Mouse (Mus musculus): ENCODE data around the gene Lrpprc. TPM values are rescaled to one million over a fixed set of nuclear protein-coding genes. Genes with fewer than 3 reads are reported as not detected.

Lrpprc gene
- polyA plus RNA-seq, 1 experiment from 2014 or later, result 46.1 TPM

- peaks cover 5% of the 10 kb centered on the region; the same call in 1 of the 2 replicates for H3K4me1 ChIP-seq (ENCODE audit: control insufficient read depth, insufficient read depth, low read length)
- no peaks in the 10 kb centered on the region for H3K27me3 ChIP-seq (ENCODE audit: control insufficient read depth, insufficient read depth, low read length)
- no peak overlapping the region for H3K9ac ChIP-seq (ENCODE audit: low read length)
- no peak overlapping the region for H3K27ac ChIP-seq (ENCODE audit: low read length)
- H3K4me2 ChIP-seq (ENCODE audit: low read depth, low read length), result no peak overlapping the region
- WGBS, result 54% methylated on average over 5 of the region's 5 CpGs
- no peaks in the 10 kb centered on the region for H3K9me3 ChIP-seq (replicated peaks; ENCODE audit: control insufficient read depth, low read length)
- no peak for ATAC-seq (ENCODE audit: insufficient read depth, low FRiP score)
- no peaks in the 10 kb centered on the region for H3K36me3 ChIP-seq (ENCODE audit: control insufficient read depth, insufficient read depth, low read length)
- no peak overlapping the region for H3K4me3 ChIP-seq (replicated peaks; ENCODE audit: low read length)
Observed at GRCm38 (mm10) chr17:84690111-84690510, 100.5 kb downstream of the Lrpprc start.

GRCm38 (mm10) chr17:84689316-84689715, 101.3 kb downstream of the Lrpprc start:
- no peak for ATAC-seq (ENCODE audit: insufficient read depth, low FRiP score)
- H3K4me2 ChIP-seq (ENCODE audit: low read depth, low read length), result no peak overlapping the region
- H3K4me3 ChIP-seq (replicated peaks; ENCODE audit: low read length), result no peak overlapping the region
- peaks cover 5% of the 10 kb centered on the region; the same call in 1 of the 2 replicates for H3K4me1 ChIP-seq (ENCODE audit: control insufficient read depth, insufficient read depth, low read length)
- H3K36me3 ChIP-seq (ENCODE audit: control insufficient read depth, insufficient read depth, low read length), result no peaks in the 10 kb centered on the region
- WGBS, result 54% methylated on average over 5 of the region's 5 CpGs
- no peak overlapping the region for H3K9ac ChIP-seq (ENCODE audit: low read length)
- H3K27me3 ChIP-seq (ENCODE audit: control insufficient read depth, insufficient read depth, low read length), result no peaks in the 10 kb centered on the region
- no peak overlapping the region for H3K27ac ChIP-seq (ENCODE audit: low read length)
- no peaks in the 10 kb centered on the region for H3K9me3 ChIP-seq (replicated peaks; ENCODE audit: control insufficient read depth, low read length)

- peaks cover 5% of the 10 kb centered on the region; the same call in 1 of the 2 replicates for H3K4me1 ChIP-seq (ENCODE audit: control insufficient read depth, insufficient read depth, low read length)
- H3K27me3 ChIP-seq (ENCODE audit: control insufficient read depth, insufficient read depth, low read length), result no peaks in the 10 kb centered on the region
- 82% methylated on average over 11 of the region's 11 CpGs for WGBS
Observed at GRCm38 (mm10) chr17:84688834-84689233, 101.8 kb downstream of the Lrpprc start.

GRCm38 (mm10) chr17:84687994-84688393, 102.6 kb downstream of the Lrpprc start:
- no peak overlapping the region for H3K27ac ChIP-seq (ENCODE audit: low read length)
- no peak overlapping the region for H3K9ac ChIP-seq (ENCODE audit: low read length)
- no peak for ATAC-seq (ENCODE audit: insufficient read depth, low FRiP score)
- H3K27me3 ChIP-seq (ENCODE audit: control insufficient read depth, insufficient read depth, low read length), result no peaks in the 10 kb centered on the region
- H3K36me3 ChIP-seq (ENCODE audit: control insufficient read depth, insufficient read depth, low read length), result no peaks in the 10 kb centered on the region
- H3K4me1 ChIP-seq (ENCODE audit: control insufficient read depth, insufficient read depth, low read length), result peaks cover 5% of the 10 kb centered on the region; the same call in 1 of the 2 replicates
- WGBS, result 37% methylated on average over 5 of the region's 5 CpGs
- H3K9me3 ChIP-seq (replicated peaks; ENCODE audit: control insufficient read depth, low read length), result no peaks in the 10 kb centered on the region
- H3K4me3 ChIP-seq (replicated peaks; ENCODE audit: low read length), result no peak overlapping the region
- H3K4me2 ChIP-seq (ENCODE audit: low read depth, low read length), result no peak overlapping the region

More at GRCm38 (mm10) chr17:84688834-84689233, 101.8 kb downstream of the Lrpprc start:
- Histone ChIP-seq H3K9ac (ENCODE audit: low read length) (no peak overlapping the region), H3K4me2 (ENCODE audit: low read depth, low read length) (no peak overlapping the region), H3K27ac (ENCODE audit: low read length) (no peak overlapping the region), H3K9me3 (replicated peaks; ENCODE audit: control insufficient read depth, low read length) (no peaks in the 10 kb centered on the region), H3K36me3 (ENCODE audit: control insufficient read depth, insufficient read depth, low read length) (no peaks in the 10 kb centered on the region), H3K4me3 (replicated peaks; ENCODE audit: low read length) (no peak overlapping the region)
- no peak for ATAC-seq (ENCODE audit: insufficient read depth, low FRiP score)

GRCm38 (mm10) chr17:84685286-84685685, 105.3 kb downstream of the Lrpprc start:
- no peak for ATAC-seq (ENCODE audit: insufficient read depth, low FRiP score)
- H3K4me3 ChIP-seq (replicated peaks; ENCODE audit: low read length), result no peak overlapping the region
- no peaks in the 10 kb centered on the region for H3K9me3 ChIP-seq (replicated peaks; ENCODE audit: control insufficient read depth, low read length)
- 0 out of 2 replicates have a peak, but pooled peaks cover 1% of the 10 kb centered on the region for H3K4me1 ChIP-seq (ENCODE audit: control insufficient read depth, insufficient read depth, low read length)
- H3K4me2 ChIP-seq (ENCODE audit: low read depth, low read length), result no peak overlapping the region
- H3K27ac ChIP-seq (ENCODE audit: low read length), result no peak overlapping the region
- no peaks in the 10 kb centered on the region for H3K36me3 ChIP-seq (ENCODE audit: control insufficient read depth, insufficient read depth, low read length)
- WGBS, result 73% methylated on average over 4 of the region's 4 CpGs
- H3K9ac ChIP-seq (ENCODE audit: low read length), result no peak overlapping the region
- H3K27me3 ChIP-seq (ENCODE audit: control insufficient read depth, insufficient read depth, low read length), result no peaks in the 10 kb centered on the region

- no peaks in the 10 kb centered on the region for H3K36me3 ChIP-seq (ENCODE audit: control insufficient read depth, insufficient read depth, low read length)
- no peaks in the 10 kb centered on the region for H3K27me3 ChIP-seq (ENCODE audit: control insufficient read depth, insufficient read depth, low read length)
- no peaks in the 10 kb centered on the region for H3K9me3 ChIP-seq (replicated peaks; ENCODE audit: control insufficient read depth, low read length)
- no peak overlapping the region for H3K27ac ChIP-seq (ENCODE audit: low read length)
- H3K4me1 ChIP-seq (ENCODE audit: control insufficient read depth, insufficient read depth, low read length), result no peaks in the 10 kb centered on the region
- H3K4me2 ChIP-seq (ENCODE audit: low read depth, low read length), result no peak overlapping the region
- ATAC-seq (ENCODE audit: insufficient read depth, low FRiP score), result no peak
- H3K9ac ChIP-seq (ENCODE audit: low read length), result no peak overlapping the region
- 30% methylated on average over 6 of the region's 6 CpGs for WGBS
- H3K4me3 ChIP-seq (replicated peaks; ENCODE audit: low read length), result no peak overlapping the region
Observed at GRCm38 (mm10) chr17:84684284-84684683, 106.3 kb downstream of the Lrpprc start.

GRCm38 (mm10) chr17:84682734-84683717, 107.6 kb downstream of the Lrpprc start, which contains the start of gene Abcg5:
Gene Abcg5 (minus strand): TSS chr17:84683011.
- Histone ChIP-seq H3K4me2 (ENCODE audit: low read depth, low read length) (no peak within 1 kb of the TSS), H3K27me3 (ENCODE audit: control insufficient read depth, insufficient read depth, low read length) (no peaks in the 10 kb centered on the region), H3K36me3 (ENCODE audit: control insufficient read depth, insufficient read depth, low read length) (no peaks in the 10 kb centered on the region), H3K9ac (ENCODE audit: low read length) (no peak within 1 kb of the TSS), H3K9me3 (replicated peaks; ENCODE audit: control insufficient read depth, low read length) (no peaks in the 10 kb centered on the region), H3K27ac (ENCODE audit: low read length) (no peak within 1 kb of the TSS), H3K4me3 (replicated peaks; ENCODE audit: low read length) (no peak within 1 kb of the TSS), H3K4me1 (ENCODE audit: control insufficient read depth, insufficient read depth, low read length) (no peaks in the 10 kb centered on the region)
- WGBS, result 67% methylated on average over 18 of the region's 18 CpGs
- ATAC-seq (ENCODE audit: insufficient read depth, low FRiP score), result no peak; the same call in 1 of the 2 replicates

GRCm38 (mm10) chr17:84681670-84682069, 108.9 kb downstream of the Lrpprc start:
- Histone ChIP-seq H3K4me3 (replicated peaks; ENCODE audit: low read length) (no peak overlapping the region), H3K9me3 (replicated peaks; ENCODE audit: control insufficient read depth, low read length) (no peaks in the 10 kb centered on the region), H3K4me2 (ENCODE audit: low read depth, low read length) (no peak overlapping the region), H3K4me1 (ENCODE audit: control insufficient read depth, insufficient read depth, low read length) (no peaks in the 10 kb centered on the region), H3K27ac (ENCODE audit: low read length) (no peak overlapping the region), H3K36me3 (ENCODE audit: control insufficient read depth, insufficient read depth, low read length) (no peaks in the 10 kb centered on the region), H3K9ac (ENCODE audit: low read length) (no peak overlapping the region), H3K27me3 (ENCODE audit: control insufficient read depth, insufficient read depth, low read length) (no peaks in the 10 kb centered on the region)
- 80% methylated on average over 3 of the region's 3 CpGs for WGBS
- ATAC-seq (ENCODE audit: insufficient read depth, low FRiP score), result no peak

- H3K36me3 ChIP-seq (ENCODE audit: control insufficient read depth, insufficient read depth, low read length), result no peaks in the 10 kb centered on the region
- peaks cover 8% of the 10 kb centered on the region for H3K4me1 ChIP-seq (ENCODE audit: control insufficient read depth, insufficient read depth, low read length)
- 82% methylated on average over 11 of the region's 11 CpGs for WGBS
- H3K9me3 ChIP-seq (replicated peaks; ENCODE audit: control insufficient read depth, low read length), result no peaks in the 10 kb centered on the region
- no peak overlapping the region for H3K27ac ChIP-seq (ENCODE audit: low read length)
- ATAC-seq (ENCODE audit: insufficient read depth, low FRiP score), result no peak
- H3K4me2 ChIP-seq (ENCODE audit: low read depth, low read length), result no peak overlapping the region
- no peak overlapping the region for H3K4me3 ChIP-seq (replicated peaks; ENCODE audit: low read length)
- no peak overlapping the region for H3K9ac ChIP-seq (ENCODE audit: low read length)
- H3K27me3 ChIP-seq (ENCODE audit: control insufficient read depth, insufficient read depth, low read length), result no peaks in the 10 kb centered on the region
Observed at GRCm38 (mm10) chr17:84677595-84677994, 113.0 kb downstream of the Lrpprc start.
